Mouse (Mus musculus) embryonic facial prominence, embryonic 13.5 days (tissue): ENCODE measurements around the gene Wnt3. TPM values are rescaled to one million over a fixed set of nuclear protein-coding genes. Genes with fewer than 3 reads are reported as not detected.
A peak's percentile ranks its signal among the peaks of the same experiment; 100 is the strongest.

Source experiments
- ATAC-seq: fragments of 200-750 bp; cut with Nextera tagmentation; 2 replicates; pipeline ENCODE4 v1.8.0; 2017; ENCODE audit warnings: low read depth; ENCODE audit not compliant: insufficient number of reproducible peaks, insufficient read depth, low FRiP score, low TSS enrichment
- H3K27ac ChIP-seq: fragments of 300-500 bp; sonication (generic); 2 replicates; pipeline ENCODE4 v1.5.1; 2015; ENCODE audit warnings: moderate library complexity, mild to moderate bottlenecking, inconsistent platforms
- H3K27me3 ChIP-seq: fragments of 300-500 bp; sonication (generic); 2 replicates; pipeline ENCODE4 v1.6.1; 2015; ENCODE audit warnings: mild to moderate bottlenecking, inconsistent platforms
- H3K36me3 ChIP-seq: fragments of 300-500 bp; sonication (generic); 2 replicates; pipeline ENCODE4 v1.6.1; 2015; ENCODE audit warnings: mild to moderate bottlenecking, inconsistent platforms
- H3K4me1 ChIP-seq: fragments of 300-500 bp; sonication (generic); 2 replicates; pipeline ENCODE4 v1.6.1; 2015; ENCODE audit warnings: inconsistent platforms
- H3K4me2 ChIP-seq: fragments of 300-500 bp; sonication (generic); 2 replicates; pipeline ENCODE4 v1.6.1; 2015; ENCODE audit warnings: moderate library complexity, mild to moderate bottlenecking, inconsistent platforms
- H3K4me3 ChIP-seq: fragments of 300-500 bp; sonication (generic); 2 replicates; pipeline ENCODE4 v1.5.1; 2015; ENCODE audit warnings: mild to moderate bottlenecking, inconsistent platforms
- H3K9ac ChIP-seq: fragments of 300-500 bp; sonication (generic); 2 replicates; pipeline ENCODE4 v1.6.1; 2015; ENCODE audit warnings: mild to moderate bottlenecking, inconsistent platforms
- H3K9me3 ChIP-seq: fragments of 300-500 bp; sonication (generic); 2 replicates; pipeline ENCODE4 v1.6.1; 2016; ENCODE audit warnings: inconsistent platforms
- WGBS: fragments of 180-500 bp; shearing (Covaris S2); methylation state at CpG from one replicate; pipeline ENCODE4 v1.1.7; 2015; ENCODE audit warnings: mixed read lengths; 5-methylcytosine and 5-hydroxymethylcytosine counted together
- polyA plus RNA-seq: library from polyadenylated mRNA; unstranded; fragments of >200 nt; fragmentation: Nextera tagmentation; extraction: Ambion mirVana; gene quantifications from 2 replicates; pipeline ENCODE4 v1.2.1, GENCODE M21; 2015

Wnt3 gene
- polyA plus RNA-seq, 1 experiment from 2014 or later, result 11.7 TPM

DNA sequence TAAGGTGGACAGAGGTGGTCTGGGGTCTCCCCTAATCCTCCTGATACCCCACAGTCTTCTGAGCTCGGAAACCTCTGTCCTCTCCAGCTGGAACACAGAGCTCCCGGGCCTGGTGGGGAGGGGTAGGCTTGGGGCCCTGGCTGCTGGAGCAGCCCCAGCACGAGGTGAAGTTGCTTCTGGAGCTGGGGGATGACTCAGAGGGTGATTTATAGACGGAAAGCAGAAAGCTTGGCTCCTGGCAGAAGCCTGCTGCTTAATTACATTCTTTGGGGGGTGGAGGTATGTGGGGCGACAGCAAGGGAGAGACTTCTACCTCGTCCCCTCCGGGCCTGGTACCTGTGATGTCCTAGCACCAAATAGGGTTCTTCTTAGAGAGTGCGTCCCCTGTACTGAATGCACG, 6.2 kb downstream of the Wnt3 start:
- H3K9ac ChIP-seq, result no peak overlapping the region
- H3K4me2 ChIP-seq, result no peak overlapping the region
- H3K4me1 ChIP-seq, result no peaks in the 10 kb centered on the region
- no peaks in the 10 kb centered on the region for H3K36me3 ChIP-seq
- no peak overlapping the region for H3K4me3 ChIP-seq
- WGBS, result 60% methylated on average over 9 of the region's 9 CpGs
- ATAC-seq, result no peak
- peaks cover 33% of the 10 kb centered on the region for H3K27me3 ChIP-seq
- no peak overlapping the region for H3K27ac ChIP-seq
- no peaks in the 10 kb centered on the region for H3K9me3 ChIP-seq

DNA sequence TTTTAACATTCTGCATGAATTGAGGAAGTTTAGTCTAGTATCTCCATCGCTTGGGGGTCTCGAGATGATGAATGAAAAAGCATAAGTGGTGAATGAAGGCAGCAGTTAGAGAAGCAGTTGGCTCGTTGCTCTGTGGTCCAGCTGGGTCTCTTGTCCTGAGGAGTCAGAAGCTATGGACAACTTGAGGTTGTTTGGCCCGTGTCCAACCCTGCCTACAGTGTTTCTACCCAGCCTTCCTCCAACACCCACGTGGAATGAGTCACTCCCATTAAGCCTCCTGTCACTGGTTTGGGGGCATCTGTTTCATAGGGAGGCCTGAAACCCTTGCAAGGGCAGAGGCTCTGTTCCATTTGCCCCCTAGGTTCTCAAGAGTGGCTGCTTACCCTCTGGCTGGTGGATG, 16.0 kb downstream of the Wnt3 start:
- Histone ChIP-seq H3K36me3 (no peaks in the 10 kb centered on the region), H3K4me2 (no peak overlapping the region), H3K27ac (no peak overlapping the region), H3K9ac (no peak overlapping the region), H3K4me3 (no peak overlapping the region), H3K9me3 (no peaks in the 10 kb centered on the region), H3K4me1 (no peaks in the 10 kb centered on the region), H3K27me3 (peaks cover 57% of the 10 kb centered on the region)
- ATAC-seq, result no peak
- WGBS, result 73% methylated on average over 5 of the region's 5 CpGs

DNA sequence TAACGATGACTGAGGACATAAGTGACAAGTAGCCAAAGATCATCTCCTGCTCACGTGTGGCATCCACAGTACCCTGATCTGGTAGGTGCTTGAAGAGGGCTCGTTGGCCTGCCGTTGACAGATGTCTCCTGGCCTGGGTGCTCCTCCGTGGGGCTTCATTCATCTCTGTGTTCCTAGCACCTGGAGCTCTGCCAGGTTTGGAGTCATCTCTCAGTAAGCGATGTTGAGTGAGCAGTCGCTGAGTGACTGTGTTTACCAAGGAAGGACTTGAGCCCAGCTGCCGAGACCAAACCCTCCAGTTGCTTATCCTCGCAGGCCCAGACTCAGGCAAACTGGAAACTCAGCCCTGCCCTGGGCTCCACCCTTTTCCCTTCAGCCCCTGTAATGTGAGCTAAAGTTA, 27.2 kb downstream of the Wnt3 start:
- Histone ChIP-seq H3K4me3 (no peak overlapping the region), H3K4me1 (no peaks in the 10 kb centered on the region), H3K9me3 (peaks cover 8% of the 10 kb centered on the region; the same call in 1 of the 2 replicates), H3K9ac (no peak overlapping the region), H3K4me2 (no peak overlapping the region), H3K27ac (no peak overlapping the region), H3K27me3 (peaks cover 37% of the 10 kb centered on the region), H3K36me3 (no peaks in the 10 kb centered on the region)
- ATAC-seq, result no peak
- 69% methylated on average over 9 of the region's 9 CpGs for WGBS

DNA sequence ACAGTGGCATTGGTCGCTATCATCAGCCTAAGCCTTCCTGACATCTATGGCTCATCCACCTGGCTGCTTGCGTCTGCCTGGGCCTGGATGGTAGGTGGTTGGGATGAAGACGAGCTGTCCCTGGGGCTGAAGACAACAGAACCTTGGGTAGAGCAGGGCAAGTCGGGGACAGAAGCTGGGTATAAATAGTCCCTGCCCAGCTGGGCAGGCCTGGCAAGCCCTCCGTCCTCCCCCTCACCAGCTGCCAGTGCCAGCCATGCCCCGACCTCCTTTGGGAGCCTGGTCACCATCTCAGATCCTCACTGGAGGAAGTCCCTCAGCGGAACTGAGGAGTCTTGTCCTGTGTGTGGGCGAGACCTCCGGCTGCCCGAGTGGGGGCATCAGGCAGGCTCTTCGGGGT, 30.2 kb downstream of the Wnt3 start:
- no peaks in the 10 kb centered on the region for H3K36me3 ChIP-seq
- WGBS, result 89% methylated on average over 11 of the region's 11 CpGs

DNA sequence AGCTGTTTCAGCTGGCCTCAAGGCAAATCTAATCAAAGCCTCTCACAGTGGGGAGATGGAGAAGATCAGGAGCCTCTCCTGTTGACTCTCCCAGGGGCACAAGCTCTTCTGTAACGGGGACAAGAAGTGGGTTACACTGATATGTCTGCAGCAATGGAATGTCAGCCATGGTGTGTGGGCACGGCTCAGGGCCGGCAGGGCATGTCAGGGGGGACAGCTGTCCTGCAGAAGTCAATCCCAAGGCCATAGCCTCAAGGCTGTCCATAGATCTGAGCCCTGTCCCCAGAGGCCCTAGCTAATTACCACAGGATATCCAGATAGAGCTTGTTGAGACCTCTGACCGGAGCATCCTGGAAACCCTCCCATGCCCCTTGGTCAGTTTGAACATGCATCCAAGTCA, 30.9 kb downstream of the Wnt3 start:
- H3K27me3 ChIP-seq, result peaks cover 55% of the 10 kb centered on the region
- no peak overlapping the region for H3K9ac ChIP-seq
- peaks cover 8% of the 10 kb centered on the region; the same call in 1 of the 2 replicates for H3K9me3 ChIP-seq
- no peak overlapping the region for H3K4me3 ChIP-seq
- no peak overlapping the region for H3K4me2 ChIP-seq
- ATAC-seq, result no peak
- WGBS, result 59% methylated on average over 4 of the region's 4 CpGs
- no peaks in the 10 kb centered on the region for H3K36me3 ChIP-seq
- H3K27ac ChIP-seq, result no peak overlapping the region
- H3K4me1 ChIP-seq, result peaks cover 14% of the 10 kb centered on the region

More for the DNA sequence above, 30.2 kb downstream of the Wnt3 start:
- Histone ChIP-seq H3K4me2 (no peak overlapping the region), H3K9ac (no peak overlapping the region), H3K27ac (no peak overlapping the region), H3K9me3 (peaks cover 8% of the 10 kb centered on the region; the same call in 1 of the 2 replicates), H3K4me3 (no peak overlapping the region), H3K4me1 (peaks cover 7% of the 10 kb centered on the region; the same call in 1 of the 2 replicates), H3K27me3 (peaks cover 48% of the 10 kb centered on the region)
- ATAC-seq, result no peak

DNA sequence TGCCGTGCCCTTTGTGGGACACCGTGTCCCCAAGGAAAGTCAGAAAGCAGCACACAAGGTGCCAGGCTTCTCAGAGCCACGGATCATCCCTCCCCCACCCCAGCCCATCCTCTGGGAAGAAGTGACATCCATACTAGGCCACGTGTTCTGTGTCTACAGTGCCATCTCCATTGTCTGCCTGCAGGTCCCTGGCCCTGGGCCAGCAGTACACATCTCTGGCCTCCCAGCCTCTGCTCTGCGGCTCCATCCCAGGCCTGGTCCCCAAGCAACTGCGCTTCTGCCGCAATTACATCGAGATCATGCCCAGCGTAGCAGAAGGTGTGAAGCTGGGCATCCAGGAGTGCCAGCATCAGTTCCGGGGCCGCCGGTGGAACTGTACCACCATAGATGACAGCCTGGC, 34.0 kb downstream of the Wnt3 start:
- Histone ChIP-seq H3K9me3 (peaks cover 8% of the 10 kb centered on the region; the same call in 1 of the 2 replicates), H3K9ac (no peak overlapping the region), H3K27me3 (peaks cover 87% of the 10 kb centered on the region), H3K4me3 (no peak overlapping the region), H3K4me2 (no peak overlapping the region), H3K4me1 (peaks cover 23% of the 10 kb centered on the region), H3K36me3 (no peaks in the 10 kb centered on the region), H3K27ac (no peak overlapping the region)
- ATAC-seq, result no peak
- WGBS, result 55% methylated on average over 12 of the region's 12 CpGs

DNA sequence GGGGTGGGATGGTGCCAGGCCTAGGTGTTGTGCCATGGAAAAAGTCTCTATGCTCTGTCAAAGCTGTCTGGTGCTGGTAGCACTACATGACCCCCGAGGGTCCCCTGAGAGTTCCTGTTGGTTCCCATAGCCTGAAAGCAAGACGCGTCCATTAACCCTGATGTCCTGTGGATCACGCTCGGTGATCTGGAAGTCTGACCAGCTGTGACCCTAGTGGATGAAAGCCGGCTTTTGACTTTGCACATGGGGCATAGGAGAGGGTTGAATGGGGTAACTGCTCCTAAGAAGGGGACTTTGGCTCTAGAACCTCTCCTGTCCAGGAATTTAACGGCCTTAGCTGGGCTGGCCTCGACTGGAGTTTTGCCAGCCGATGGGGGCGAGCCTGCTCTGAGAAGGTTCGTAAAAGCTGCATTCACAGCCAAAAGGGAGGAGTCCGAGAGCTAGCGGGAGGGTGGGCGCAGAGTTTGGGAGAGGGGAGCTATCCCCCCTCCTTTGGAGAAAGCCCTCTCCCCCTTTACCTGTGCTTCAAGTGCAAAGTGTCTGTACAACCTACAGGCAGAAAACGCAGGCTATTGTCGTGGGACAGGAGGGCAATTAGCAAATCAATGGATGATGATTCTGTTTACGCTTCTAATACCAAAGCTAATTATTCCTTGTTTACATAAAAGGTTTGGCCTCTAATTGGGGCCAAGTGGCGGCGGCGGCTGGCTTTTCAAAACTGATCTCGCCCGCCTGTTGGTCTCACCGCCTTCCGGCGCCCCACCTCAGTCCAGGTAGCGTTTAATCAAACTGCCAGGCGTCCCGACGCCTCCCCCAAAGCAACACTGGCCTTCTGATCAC, 35.0 kb downstream of the Wnt3 start:
- no peak for ATAC-seq
- Histone ChIP-seq H3K9ac (peak overlapping the region; percentile 70; the same call in 1 of the 2 replicates), H3K4me3 (peak overlapping the region; percentile 60), H3K27me3 (peaks cover 97% of the 10 kb centered on the region), H3K36me3 (no peaks in the 10 kb centered on the region), H3K4me2 (peak overlapping the region; percentile 98), H3K27ac (no peak overlapping the region), H3K4me1 (peaks cover 23% of the 10 kb centered on the region), H3K9me3 (peaks cover 8% of the 10 kb centered on the region; the same call in 1 of the 2 replicates)
- WGBS, result 6% methylated on average over 29 of the region's 29 CpGs

DNA sequence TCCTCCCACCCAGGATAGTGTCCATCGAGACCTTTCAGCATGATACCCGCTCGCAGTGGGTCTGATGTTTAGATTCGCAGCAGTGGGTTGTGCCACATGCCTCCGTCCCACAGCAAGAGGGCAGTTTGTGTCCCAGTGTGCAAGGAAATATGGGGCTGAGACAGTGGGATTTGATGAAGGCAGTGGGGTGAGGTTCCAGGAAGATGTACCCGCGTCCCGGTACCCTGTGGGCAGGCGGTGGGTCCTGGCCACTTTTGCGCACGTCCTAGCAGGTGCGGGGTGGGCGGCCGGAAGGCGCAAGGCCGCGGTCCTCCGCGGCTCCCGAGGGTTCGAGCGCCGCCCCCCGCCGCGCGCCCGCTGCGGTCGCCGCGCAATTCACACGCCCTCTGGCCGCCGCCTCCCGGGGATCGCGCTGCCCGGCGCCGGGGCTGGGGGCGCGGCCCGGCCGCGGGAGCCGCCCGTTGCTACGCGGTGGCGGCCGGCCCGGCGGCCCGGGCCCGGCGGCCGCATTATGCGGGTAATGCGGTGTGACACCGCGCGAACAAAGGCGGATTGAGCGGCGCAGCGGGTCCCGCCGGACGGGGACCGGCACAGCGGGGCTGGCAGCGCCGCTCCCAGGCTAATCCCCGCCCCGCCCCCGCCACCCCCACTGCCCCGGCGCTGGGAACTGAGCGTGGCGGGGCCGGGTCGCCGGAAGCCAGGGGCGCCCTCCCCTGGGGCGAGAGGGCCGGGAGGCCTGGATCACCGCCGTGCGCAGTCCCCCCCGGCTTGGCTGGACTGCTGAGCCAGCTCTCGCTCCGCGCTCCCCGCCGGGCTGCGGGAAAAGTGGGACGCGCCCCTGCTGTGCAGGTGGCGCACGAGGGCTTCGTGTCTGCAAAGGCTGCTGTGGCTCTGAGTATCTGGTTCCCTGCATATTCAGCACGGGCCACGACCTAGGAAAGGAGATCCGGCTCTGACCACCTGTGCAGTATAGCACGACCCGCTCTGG, 36.0 kb downstream of the Wnt3 start:
- peaks cover 97% of the 10 kb centered on the region for H3K27me3 ChIP-seq
- no peak overlapping the region for H3K27ac ChIP-seq
- peak overlapping the region; percentile 70 for H3K9ac ChIP-seq
- peaks cover 6% of the 10 kb centered on the region; the same call in 1 of the 2 replicates for H3K9me3 ChIP-seq
- WGBS, result 1% methylated on average over 91 of the region's 107 CpGs
- peak overlapping the region; percentile 60 for H3K4me3 ChIP-seq
- peak overlapping the region; percentile 98 for H3K4me2 ChIP-seq
- H3K36me3 ChIP-seq, result no peaks in the 10 kb centered on the region
- H3K4me1 ChIP-seq, result peaks cover 23% of the 10 kb centered on the region
- ATAC-seq, result 0 out of 2 replicates have a peak, but pooled peaks have one; percentile 2

DNA sequence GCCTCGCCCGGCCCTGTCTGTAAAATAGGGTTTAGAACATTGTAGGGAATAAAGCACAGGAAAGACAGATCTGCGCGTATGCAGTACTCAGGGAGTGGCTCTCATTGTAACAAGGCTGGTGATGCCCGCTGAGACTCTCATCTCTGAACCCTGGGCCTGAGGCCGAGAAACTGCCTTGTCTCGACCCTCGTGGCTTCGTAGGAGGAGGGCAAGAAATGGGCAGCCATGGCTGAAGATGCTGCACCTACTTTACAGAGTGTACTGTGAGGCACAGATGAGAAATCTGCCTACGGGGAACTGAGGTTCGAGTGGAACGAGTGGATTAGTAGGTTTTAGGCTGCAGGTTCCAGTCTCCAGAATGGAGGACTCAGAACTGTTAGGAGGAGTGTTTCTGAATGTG, 36.7 kb downstream of the Wnt3 start:
- Histone ChIP-seq H3K4me2 (peak overlapping the region; percentile 98), H3K4me1 (peaks cover 23% of the 10 kb centered on the region), H3K9me3 (no peaks in the 10 kb centered on the region), H3K9ac (no peak overlapping the region), H3K27me3 (peaks cover 98% of the 10 kb centered on the region), H3K27ac (no peak overlapping the region), H3K4me3 (peak overlapping the region; percentile 60), H3K36me3 (no peaks in the 10 kb centered on the region)
- ATAC-seq, result no peak
- WGBS, result 11% methylated on average over 12 of the region's 12 CpGs

DNA sequence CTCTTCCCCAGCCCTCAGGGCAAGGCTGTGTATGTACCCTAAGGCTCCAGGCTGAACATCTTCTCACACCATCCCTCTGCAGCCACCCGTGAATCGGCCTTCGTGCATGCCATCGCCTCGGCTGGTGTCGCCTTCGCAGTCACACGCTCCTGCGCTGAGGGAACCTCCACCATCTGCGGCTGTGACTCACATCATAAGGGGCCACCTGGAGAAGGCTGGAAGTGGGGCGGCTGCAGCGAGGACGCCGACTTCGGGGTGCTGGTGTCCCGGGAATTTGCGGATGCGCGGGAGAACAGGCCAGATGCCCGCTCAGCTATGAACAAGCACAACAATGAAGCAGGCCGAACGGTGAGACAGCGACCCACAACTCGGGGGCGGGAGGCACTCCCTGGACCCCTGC, 37.3 kb downstream of the Wnt3 start:
- WGBS, result 39% methylated on average over 25 of the region's 25 CpGs
- no peak overlapping the region for H3K27ac ChIP-seq
- H3K9ac ChIP-seq, result no peak overlapping the region
- H3K4me3 ChIP-seq, result no peak overlapping the region
- H3K4me1 ChIP-seq, result peaks cover 23% of the 10 kb centered on the region
- peaks cover 95% of the 10 kb centered on the region for H3K27me3 ChIP-seq
- H3K36me3 ChIP-seq, result no peaks in the 10 kb centered on the region
- H3K4me2 ChIP-seq, result no peak overlapping the region
- H3K9me3 ChIP-seq, result no peaks in the 10 kb centered on the region
- ATAC-seq, result no peak

DNA sequence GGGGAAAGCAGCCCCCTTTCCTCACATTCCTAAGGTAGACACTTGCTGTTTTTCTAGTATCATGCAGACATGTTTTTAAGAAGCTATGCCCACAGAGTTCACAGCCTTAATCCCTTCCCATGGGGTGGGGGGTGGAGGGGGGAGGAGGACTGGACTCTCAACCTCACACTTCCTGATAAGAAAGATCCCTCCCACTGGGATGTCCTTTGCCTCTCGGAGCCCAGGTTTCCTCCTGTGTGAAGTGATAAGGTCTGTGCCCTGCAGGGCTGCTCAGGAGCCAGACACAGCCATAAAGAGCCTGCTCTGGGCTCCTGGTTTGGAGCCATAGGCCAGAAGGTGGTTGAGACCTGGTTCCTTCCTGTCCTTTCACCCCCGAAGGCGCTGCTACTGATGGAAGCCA, 40.9 kb downstream of the Wnt3 start:
- Histone ChIP-seq H3K4me2 (no peak overlapping the region), H3K27me3 (peaks cover 60% of the 10 kb centered on the region), H3K9ac (no peak overlapping the region), H3K9me3 (no peaks in the 10 kb centered on the region), H3K36me3 (no peaks in the 10 kb centered on the region; the same call in 1 of the 2 replicates), H3K27ac (no peak overlapping the region), H3K4me3 (no peak overlapping the region), H3K4me1 (peaks cover 9% of the 10 kb centered on the region)
- WGBS, result 45% methylated on average over 3 of the region's 3 CpGs
- no peak for ATAC-seq
